Mouse (Mus musculus): ENCODE results near the gene Trcg1.

The Trcg1 gene

DNA sequence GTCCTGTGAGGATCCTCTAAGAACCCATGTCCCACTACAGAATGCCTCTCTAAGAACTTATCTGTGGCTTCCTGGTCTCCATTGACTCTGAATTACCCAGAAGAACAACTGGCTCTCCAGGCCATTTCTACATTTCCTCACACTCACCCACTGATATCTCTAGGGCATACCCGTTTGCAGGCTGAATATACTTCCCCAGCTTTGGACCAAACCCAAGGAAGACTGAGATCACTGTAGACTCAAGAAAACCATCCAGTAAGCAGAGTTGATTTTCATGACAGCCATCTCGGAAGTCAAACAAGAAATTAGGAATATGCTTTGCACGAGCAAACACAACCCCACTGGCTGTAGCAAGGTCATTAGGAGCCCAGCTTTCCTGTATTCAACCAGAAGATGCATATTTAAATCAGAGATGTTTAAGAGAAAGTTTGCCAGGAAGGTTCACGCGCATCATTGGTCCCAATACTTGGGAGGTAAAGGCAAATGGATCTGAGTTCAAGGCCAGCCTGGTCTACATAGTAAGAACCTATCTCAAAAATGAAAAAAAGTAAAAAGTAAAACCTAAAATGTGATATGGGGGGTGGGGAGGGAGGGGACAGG is 3.9 kb upstream of the Trcg1 start:
- no peak for DNase-seq (ENCODE audit: low read depth, low spot score)

DNA sequence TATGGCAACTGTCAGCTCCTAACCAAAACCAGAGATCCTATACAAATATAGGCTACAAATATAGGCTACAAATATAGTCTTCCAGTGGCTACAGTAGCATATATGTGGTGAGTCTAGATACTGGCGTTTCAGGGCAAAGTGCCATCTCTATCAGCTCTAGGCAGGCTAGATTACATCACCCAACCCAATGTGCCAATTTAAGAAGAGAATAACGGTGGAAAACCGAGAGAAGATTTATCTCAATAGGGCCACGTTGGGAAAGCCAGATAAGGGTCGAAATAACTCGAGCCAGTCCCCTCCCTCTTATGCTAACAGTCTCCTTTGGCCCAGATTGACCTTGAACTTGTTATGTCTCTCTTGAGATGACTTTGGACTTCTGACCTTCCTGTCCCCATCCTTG is 3.2 kb upstream of the Trcg1 start:
- DNase-seq (ENCODE audit: low read depth, low spot score): no peak

DNA sequence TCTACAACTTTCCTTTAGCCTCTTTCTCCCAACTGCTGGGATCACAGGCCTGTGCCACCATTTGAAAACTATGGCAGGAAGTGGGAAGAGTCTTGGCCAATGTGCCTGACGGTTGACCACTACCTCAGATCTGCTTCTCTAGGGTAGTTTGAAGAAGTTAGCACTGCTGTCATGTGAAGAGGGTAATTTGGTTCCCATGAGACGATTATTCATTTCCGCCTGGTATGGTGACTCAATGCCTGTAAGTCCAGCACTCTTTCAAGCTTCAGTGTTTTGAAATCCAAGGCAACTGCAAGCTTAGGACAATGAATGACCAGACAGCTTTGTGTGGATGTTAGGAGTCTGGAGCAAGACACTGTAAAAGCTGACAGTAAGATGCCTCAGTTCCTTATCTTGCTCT is 2.6 kb upstream of the Trcg1 start:
- DNase-seq (ENCODE audit: low read depth, low spot score): no peak

DNA sequence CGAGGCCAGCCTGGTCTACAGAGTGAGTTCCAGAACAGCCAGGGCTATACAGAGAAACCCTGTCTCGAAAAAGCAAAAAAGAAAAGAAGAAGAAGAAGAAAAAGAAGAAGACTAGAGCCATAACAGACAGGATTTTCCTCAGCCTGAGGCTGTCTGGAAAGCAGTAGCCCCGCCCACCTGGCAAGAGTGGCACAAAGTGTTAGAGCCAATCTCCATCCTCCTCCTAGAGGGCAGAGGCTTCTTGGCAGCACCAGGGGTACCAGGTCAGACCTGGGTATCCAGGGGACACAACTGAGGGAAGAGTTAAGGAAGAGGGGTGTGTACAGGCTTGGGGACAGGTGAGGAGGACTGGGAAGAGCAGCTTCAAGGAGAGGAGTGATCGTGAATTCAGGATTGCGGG is 1.3 kb downstream of the Trcg1 start:
- DNase-seq (ENCODE audit: low read depth, low spot score): no peak

DNA sequence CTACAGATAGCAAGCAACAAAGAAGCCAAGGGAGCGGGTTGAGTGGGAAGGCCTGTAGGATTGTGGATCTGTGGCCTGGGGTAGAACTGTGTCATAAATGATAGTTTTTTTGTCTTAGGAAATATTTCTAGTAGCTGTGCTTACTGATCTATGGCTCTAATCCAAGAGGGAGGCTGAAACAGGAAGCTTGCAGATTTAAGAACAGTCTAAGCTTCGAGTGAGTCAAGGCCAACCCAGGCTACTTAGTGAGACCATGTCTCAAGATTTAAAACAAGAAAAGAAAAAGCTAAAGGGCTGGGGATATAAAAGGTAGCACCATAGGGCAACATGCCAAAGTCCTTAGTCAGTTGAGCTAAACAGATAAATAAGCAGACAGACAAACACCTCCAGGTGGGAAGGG is 1.9 kb downstream of the Trcg1 start:
- DNase-seq (ENCODE audit: low read depth, low spot score): no peak

DNA sequence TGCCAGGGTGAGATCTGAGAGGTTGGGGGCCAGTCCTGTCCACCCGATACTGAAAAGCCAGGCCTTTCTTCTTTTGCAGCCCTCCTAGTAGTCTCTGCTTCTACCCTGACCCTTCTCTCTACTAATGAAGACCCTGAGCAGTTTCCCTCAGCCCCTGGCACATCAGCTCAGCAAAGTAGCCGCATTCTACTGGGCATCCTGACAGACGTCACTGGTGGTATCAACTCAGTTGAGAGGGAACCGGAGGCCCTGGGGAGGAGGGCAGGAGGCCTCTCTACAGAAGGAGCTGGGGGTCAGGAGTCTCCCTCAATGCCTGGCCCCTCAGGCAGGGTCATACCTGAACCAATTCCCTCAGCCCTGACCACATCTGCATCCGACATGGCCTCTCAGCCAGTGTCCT is 4.8 kb downstream of the Trcg1 start:
- no peak for DNase-seq (ENCODE audit: low read depth, low spot score)

DNA sequence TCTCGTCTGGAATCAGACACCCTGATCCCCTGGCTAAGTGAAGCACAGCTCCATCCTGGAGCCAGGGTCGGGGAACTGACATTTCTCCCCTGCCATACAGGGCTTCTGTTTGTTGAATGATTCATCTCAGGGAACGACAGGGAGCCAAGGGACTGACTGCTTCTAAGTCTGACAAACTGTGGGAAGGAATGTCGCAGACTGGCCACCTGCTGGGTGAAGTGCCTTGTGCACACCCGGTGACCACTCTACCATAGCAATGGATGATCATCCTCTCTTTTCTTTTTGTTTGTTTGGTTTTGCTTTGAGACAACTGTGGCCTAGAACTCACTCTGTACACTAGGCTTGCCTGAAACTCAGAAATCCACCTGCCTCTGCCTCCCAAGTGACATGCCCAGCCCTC is 6.6 kb downstream of the Trcg1 start:
- no peak for DNase-seq (ENCODE audit: low read depth, low spot score)

DNA sequence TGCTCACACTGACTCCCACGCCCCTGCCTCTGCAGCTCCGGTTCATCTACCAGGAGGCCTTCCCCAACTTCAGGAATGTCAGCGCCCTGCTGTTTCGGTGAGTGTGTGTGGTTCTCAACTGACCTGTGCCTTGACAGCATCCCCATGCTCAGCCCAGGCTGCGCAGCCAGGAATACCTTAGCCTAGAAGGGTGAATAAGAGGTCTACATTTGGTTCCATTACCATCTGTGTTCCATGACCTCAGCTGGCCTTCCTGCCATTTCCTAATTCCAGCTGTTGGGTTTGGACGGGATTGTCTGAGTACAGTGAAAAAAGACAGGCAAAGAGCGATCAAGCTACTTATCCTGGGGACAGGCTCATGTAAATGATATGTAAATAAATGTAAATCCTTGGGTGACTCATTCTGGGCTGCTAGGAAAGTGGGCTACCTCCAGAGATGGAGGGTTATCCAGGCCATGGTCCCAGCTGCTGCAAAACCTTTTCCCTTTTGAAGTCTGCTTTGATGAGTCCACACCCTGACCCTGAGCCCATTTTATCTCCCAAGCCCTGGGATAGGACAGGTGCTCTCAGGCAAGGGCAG is 7.8 kb downstream of the Trcg1 start:
- DNase-seq (ENCODE audit: low read depth, low spot score): no peak

DNA sequence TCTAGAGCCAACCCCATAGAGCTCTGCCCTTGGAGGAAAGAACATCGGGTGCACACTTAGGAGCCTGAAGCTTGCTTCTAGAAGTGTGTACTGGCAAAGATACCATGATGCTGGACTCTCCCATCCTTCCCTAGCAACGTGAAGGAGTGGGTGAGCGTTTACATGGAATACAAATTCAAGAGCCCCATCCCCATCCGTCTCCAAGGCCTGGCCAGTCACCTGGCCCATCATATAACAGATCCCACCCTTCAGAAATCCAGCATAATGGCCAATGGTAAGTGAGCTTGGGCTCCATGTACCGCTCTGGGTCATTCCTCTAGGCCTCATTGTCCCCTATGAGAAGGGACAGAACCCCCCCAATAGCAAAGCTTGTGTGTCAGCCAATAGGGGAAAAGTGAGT is 10.1 kb downstream of the Trcg1 start:
- no peak for DNase-seq (ENCODE audit: low read depth, low spot score)

DNA sequence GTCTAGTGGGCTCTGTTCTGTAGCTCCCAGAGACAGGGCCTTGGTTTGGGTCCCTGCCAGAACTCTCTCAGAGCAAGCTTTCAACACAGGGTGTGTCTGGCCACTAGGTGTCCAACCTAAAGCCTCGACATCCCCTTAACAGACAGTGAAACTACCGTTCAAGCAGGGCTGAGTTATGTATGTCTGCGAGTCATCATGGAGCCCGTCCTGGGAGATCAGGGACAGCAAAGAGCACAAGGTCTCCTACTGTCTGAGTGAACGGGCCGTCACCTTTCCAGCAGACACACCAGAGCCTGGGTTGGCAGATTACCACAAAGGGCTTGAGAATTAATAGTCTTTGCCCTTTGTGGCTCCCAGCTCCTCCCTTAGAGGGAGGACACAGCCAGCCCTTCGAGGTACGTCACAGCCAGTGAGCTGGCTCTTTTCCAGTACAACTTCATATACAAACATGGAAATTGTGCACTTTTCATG is 10.9 kb downstream of the Trcg1 start:
- DNase-seq (ENCODE audit: low read depth, low spot score): no peak

DNA sequence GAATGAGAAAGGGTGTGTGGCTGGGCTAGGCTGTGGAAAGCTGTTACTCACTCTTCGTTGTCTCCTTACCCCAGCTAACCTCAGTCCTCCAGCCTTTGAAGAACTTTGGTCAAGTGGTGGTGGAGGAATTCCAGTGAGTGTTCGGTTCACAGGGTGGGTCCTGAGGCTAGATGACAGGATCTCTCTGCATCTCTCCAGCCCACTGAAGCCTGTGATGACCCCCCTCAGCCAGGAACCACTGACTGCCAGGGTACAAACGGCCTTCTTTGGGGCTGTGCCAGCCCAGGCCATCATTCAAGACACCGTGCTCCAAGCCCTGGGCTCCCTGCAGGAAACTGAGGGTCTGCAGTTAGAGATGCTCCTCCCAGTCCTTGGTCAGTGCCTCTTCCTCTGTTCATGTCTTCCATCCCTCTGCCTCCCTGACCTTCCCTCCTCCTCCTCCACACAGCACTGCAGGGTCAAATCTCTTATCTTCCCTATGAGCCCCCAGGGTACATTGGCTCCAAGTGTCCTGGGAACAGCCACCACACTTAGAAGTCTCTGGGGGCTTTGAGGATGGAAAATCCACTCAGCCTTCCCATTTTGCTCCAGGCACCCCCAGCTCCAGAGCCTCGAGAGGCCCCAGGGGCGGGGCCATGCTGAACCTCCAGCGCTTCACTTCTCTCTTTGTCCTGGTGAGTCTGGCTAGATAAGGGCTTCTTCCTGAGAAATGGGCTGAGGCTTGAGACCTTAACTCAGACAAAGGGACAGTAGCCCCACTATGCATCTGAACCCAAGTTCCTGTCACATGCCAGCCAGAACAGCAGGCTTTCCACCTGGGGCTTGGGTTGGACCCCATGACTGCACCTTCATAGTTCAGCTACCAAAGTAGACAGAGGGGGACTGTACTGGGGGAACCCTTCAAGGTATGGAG is 11.9 kb downstream of the Trcg1 start:
- no peak for DNase-seq (ENCODE audit: low read depth, low spot score)

DNA sequence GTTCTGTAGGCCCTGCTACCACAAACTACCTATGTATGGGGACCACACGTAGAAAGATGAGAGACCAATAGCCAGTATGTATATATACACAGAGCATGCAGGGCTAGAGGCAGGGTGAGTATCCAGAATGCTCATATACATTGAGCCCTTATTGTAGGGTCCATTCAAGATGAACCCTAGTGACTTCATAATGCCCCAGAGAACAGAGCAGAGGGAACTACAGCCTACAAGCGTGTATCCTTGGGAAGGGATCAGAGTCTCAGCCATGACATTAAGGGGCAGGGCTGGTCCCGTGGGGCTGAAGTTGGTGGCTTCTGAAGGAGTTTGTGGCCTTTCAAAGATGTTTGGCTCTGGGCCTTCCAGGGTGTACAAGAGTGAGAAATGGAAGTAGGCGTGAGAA is 13.7 kb downstream of the Trcg1 start:
- DNase-seq (ENCODE audit: low read depth, low spot score): no peak

DNA sequence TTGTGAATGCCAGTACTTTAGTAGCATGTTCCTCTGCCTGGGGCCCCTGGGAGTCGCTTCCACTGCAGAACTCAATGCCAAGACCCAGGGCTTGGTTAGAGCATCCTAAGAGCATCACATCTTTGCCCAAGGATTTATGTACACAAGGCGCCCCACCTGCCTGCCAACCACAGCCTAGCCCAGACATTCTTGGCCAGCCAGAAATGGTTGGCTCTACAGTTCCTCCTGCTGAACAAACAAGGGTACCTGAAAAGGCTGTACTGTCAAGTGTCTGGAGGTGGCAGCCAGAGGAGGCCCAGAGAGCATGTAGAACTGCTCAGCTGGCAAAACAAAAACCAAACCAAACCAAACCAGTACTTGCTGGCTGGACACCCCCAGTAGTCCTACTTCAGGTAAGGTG is 14.8 kb downstream of the Trcg1 start:
- DNase-seq (ENCODE audit: low read depth, low spot score): no peak

DNA sequence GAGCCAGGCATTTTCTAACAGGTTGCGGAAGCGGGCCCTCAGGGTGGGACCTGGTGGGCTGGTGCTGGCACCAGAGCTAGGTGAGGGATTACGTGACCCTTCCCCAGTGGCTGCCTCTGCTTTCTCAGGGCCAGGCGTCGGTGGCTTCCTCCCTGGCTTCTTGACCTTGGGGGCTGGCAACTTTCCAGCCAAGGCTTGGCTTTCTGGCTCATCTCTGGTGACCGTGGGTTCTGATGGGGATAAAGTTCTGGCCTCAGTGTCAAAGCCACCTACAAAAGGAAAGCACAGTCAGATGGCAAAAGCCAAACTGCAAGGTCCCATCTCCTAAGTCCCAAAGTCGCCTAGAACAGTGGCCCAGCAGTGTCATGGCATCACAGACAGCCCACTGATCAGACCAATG is 17.7 kb downstream of the Trcg1 start:
- no peak for DNase-seq (ENCODE audit: low read depth, low spot score)

DNA sequence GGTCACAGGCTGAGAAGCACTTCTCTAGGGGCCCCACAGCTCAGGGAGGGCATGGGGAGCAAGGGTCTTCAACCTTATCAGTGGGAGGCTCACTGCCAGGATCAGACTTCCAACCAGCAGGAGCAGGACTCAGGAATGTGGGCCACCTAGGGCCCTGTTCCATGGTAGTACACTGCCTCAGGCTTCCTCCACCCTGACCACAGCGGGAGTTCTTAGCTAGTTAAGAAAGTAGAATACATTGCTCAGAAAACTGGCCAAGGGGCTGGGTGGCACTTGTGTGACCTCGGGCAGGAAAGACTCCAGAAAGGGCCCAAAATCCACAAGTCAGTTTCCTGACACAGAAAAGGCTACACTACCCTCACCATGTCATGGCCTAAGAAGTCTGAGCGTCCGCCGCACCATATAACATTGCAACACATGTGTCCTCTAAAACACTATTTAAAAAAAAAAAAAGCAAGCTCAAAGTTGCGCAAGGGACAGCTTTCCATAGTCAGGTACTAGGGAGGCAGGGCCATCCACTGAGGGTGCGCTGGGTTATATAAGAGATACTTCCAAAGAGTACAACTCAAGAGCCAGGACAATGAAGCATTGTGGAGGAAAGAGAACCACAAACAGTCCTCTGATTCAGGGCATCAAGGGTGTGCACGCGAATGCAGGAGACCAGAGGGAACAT is 18.6 kb downstream of the Trcg1 start:
- DNase-seq (ENCODE audit: low read depth, low spot score): no peak

DNA sequence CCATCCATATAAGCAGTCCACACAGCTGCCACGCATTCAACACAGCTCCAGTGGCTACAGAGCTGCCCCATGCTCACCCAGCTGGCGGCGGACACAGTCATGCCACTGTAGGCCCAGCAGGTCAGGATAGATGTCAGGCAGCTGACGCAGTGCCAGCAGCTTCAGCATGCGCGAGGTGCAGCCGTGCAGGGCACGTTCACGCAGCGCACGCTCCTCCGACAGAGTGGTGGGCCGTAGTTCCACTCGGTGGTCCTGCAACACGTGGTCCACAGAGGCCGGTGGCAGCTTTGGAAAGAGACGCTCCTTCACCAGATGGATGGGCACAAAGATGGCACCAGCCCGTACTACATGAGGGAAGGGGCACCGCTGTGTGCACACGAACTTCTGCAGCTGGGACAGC is 20.0 kb downstream of the Trcg1 start:
- DNase-seq (ENCODE audit: low read depth, low spot score): no peak

DNA sequence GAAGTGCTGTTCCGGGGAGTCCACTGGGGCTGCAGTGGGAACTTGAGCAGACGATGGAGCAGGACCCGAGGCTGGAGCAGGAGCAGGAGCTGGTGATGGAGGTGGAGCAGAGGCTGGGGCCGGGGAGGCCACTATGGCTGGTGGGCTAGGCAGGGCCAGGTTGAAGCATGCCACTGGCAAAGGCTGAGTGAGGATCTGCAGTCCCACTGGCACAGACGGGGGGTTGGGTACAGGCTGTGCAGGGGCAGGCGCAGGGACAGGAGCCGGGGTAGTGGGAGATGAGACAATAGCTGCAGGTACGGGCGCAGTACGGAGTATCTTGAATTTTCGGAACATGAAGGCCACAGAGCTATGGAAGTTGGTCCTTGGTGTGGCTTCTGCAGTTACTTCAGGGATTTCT is 20.5 kb downstream of the Trcg1 start:
- no peak for DNase-seq (ENCODE audit: low read depth, low spot score)

DNA sequence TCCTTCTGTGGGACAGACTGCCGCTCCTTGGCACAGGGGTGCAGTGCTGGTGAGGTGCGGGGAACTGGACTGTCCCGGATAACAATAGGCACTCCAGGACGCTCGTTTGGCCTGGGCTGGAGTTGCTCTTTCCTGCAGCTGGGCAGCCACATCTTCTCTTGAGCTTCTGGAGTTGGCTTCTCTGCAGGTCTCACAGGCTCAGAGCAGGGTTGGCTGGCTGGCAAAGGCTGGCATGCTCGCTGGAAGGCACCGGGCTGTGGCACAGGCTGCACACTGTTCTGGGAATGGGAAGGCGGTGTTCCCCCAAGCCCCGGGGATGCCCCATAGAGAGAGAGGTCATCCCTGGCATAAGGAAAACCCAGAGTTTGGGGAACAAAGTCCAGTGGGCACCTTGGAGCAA is 21.3 kb downstream of the Trcg1 start:
- DNase-seq (ENCODE audit: low read depth, low spot score): no peak

DNA sequence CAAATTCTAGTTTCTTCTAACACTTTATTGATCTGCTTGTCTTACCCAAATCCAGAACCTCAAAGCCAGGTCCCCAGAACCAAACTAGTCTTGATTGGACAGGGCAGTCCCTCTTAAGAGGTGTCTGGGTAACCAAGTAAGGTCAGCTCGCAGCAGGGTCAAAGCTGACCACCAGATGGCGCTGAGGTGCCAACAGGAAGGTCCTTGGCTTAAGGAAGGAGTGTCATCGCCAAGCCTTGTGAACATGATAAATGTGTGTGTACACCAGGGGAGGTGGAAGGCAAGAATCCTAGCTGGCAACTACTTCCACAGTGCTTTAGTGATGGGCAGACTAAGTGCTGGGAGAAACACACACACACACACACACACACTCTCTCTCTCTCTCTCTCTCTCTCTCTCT is 23.4 kb downstream of the Trcg1 start:
- peak; percentile 77 for DNase-seq (ENCODE audit: low read depth, low spot score)

DNA sequence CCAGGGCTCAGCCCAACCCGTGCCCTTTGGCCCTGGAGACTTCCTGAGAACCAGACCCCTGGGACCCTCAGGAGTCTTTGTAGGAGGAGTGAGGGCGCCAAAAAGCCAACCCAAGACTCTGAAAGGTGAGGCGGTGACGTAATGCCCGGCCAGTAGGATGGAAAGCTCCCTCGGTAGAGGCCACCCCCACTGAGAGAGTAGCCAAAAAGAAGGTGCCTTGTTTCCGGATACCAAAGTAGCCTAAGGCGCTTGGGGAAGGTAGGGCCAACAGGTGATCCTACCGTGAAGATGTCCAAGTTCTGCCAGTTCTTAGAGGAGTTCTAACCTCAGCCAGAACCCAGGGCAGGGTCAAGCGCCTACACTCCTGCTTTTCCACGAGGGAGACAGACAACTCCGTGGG is 24.6 kb downstream of the Trcg1 start:
- no peak for DNase-seq (ENCODE audit: low read depth, low spot score)

DNA sequence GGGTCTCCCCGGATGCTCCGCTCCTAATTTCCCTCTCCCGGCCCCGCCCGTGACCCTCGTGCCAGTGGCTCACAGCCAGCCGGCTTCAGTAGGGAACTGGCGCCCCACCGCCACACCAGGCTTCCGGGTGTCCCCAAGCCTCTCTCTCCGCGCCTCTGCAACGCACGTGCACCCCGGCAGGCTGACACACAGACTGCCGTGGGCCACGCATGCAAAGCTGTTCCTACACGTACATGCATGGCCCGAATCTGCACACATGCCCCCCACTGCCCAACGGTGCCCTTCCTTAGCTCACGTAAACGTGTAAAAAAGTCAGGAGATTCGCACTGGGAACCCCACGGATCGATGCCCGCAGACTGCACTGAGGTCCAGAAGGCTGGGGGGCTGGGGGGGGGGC is 25.2 kb downstream of the Trcg1 start:
- no peak for DNase-seq (ENCODE audit: low read depth, low spot score)

Measured in retina, postnatal 7 days (tissue).